Mouse (Mus musculus) sigmoid colon, adult 10 weeks (tissue): ENCODE results near the gene Oxct2a. TPM values are rescaled to one million over a fixed set of nuclear protein-coding genes. Genes with fewer than 3 reads are reported as not detected.

ENCODE experiments used
- polyA plus RNA-seq: library from polyadenylated mRNA; stranded (reverse); fragments of 350-450 nt; fragmentation: Illumina TruSeq; extraction: RNeasy Lipid Tissue Mini Kit (QIAGEN cat#74804); gene quantifications from one replicate; pipeline ENCODE4 v1.2.3, GENCODE M21; 2014; ENCODE audit warnings: low read depth, low replicate concordance

The Oxct2a gene
- not detected for polyA plus RNA-seq

GRCm38 (mm10) chr4:123323534-123323933, at the start of gene Oxct2a:
Oxct2a (minus strand) TSS chr4:123323634.

GRCm38 (mm10) chr4:123342642-123343470, 19.4 kb upstream of the Oxct2a start, which contains the start of gene Bmp8a:
Bmp8a (minus strand) TSS chr4:123343252.

Other genes with a start within 250 kb of the Oxct2a start
- gene Bmp8b, start 218.5 kb downstream of the Oxct2a start, polyA plus RNA-seq = 4.5 TPM
- not detected for gene Oxct2b, start 207.4 kb downstream of the Oxct2a start, polyA plus RNA-seq
- 17.3 TPM for gene Ppie, start 183.7 kb downstream of the Oxct2a start, polyA plus RNA-seq
- 1.1 TPM for gene Hpcal4, start 140.4 kb downstream of the Oxct2a start, polyA plus RNA-seq
- gene Nt5c1a, start 122.1 kb downstream of the Oxct2a start, polyA plus RNA-seq = not detected
- 1.1 TPM for gene Heyl, start 90.1 kb downstream of the Oxct2a start, polyA plus RNA-seq
- gene Pabpc4, start 61.3 kb downstream of the Oxct2a start, polyA plus RNA-seq = 38.2 TPM
- 3.4 TPM for gene Bmp8a, start 19.6 kb upstream of the Oxct2a start, polyA plus RNA-seq